Mouse (Mus musculus) heart, embryonic 11.5 days (tissue): ENCODE data around the gene Eya4. TPM values are rescaled to one million over a fixed set of nuclear protein-coding genes. Genes with fewer than 3 reads are reported as not detected.

ENCODE experiments used
- ATAC-seq: fragments of 200-750 bp; cut with Nextera tagmentation; replicated peaks from 2 replicates; pipeline ENCODE4 v1.8.0; 2017; ENCODE audit warnings: moderate library complexity; ENCODE audit not compliant: insufficient number of reproducible peaks, low FRiP score, low TSS enrichment
- H3K27ac ChIP-seq: fragments of 300-500 bp; sonication (generic); 2 replicates; pipeline ENCODE4 v1.5.1; 2014; ENCODE audit warnings: mild to moderate bottlenecking, low read depth, low read length
- H3K27me3 ChIP-seq: fragments of 300-500 bp; sonication (generic); 2 replicates; pipeline ENCODE4 v1.6.1; 2014; ENCODE audit warnings: mild to moderate bottlenecking, low read length, mixed read lengths; ENCODE audit not compliant: control insufficient read depth, insufficient read depth
- H3K36me3 ChIP-seq: fragments of 300-500 bp; sonication (generic); 2 replicates; pipeline ENCODE4 v1.6.1; 2014; ENCODE audit warnings: mild to moderate bottlenecking, low read length, moderate library complexity, mixed read lengths; ENCODE audit not compliant: control insufficient read depth, insufficient read depth
- H3K4me1 ChIP-seq: fragments of 300-500 bp; sonication (generic); 2 replicates; pipeline ENCODE4 v1.6.1; 2014; ENCODE audit warnings: low read length; ENCODE audit not compliant: control insufficient read depth, insufficient read depth
- H3K4me2 ChIP-seq: fragments of 300-500 bp; sonication (generic); 2 replicates; pipeline ENCODE4 v1.6.1; 2014; ENCODE audit warnings: mild to moderate bottlenecking, moderate library complexity
- H3K4me3 ChIP-seq: fragments of 300-500 bp; sonication (generic); 2 replicates; pipeline ENCODE4 v1.5.1; 2014; ENCODE audit warnings: low read depth, low read length
- H3K9ac ChIP-seq: fragments of 300-500 bp; sonication (generic); 2 replicates; pipeline ENCODE4 v1.6.1; 2014; ENCODE audit warnings: mild to moderate bottlenecking, low read depth, low read length, moderate library complexity
- H3K9me3 ChIP-seq: fragments of 300-500 bp; sonication (generic); replicated peaks from 2 replicates; pipeline ENCODE4 v1.6.1; 2016; ENCODE audit warnings: low read length; ENCODE audit not compliant: control insufficient read depth
- WGBS: fragments of 180-500 bp; shearing (Covaris S2); extraction: QIAGEN DNeasy Blood & Tissue Kit; methylation state at CpG from one replicate; pipeline ENCODE4 v1.1.7; 2014; ENCODE audit not compliant: insufficient replicate concordance; 5-methylcytosine and 5-hydroxymethylcytosine counted together
- polyA plus RNA-seq: library from polyadenylated mRNA; unstranded; fragments of >200 nt; fragmentation: Nextera tagmentation; extraction: Ambion mirVana; gene quantifications from 2 replicates; pipeline ENCODE4 v1.2.1, GENCODE M21; 2014

Gene Eya4
- polyA plus RNA-seq, 1 experiment from 2014 or later, result 1.9 TPM

- H3K27ac ChIP-seq, result no peak overlapping the region
- no peaks in the 10 kb centered on the region for H3K4me1 ChIP-seq
- ATAC-seq, result no peak
- H3K4me2 ChIP-seq, result no peak overlapping the region
- H3K27me3 ChIP-seq, result no peaks in the 10 kb centered on the region
- no peaks in the 10 kb centered on the region for H3K9me3 ChIP-seq
- no peaks in the 10 kb centered on the region for H3K36me3 ChIP-seq
- 68% methylated on average over 1 of the region's 1 CpGs for WGBS
- no peak overlapping the region for H3K4me3 ChIP-seq
- no peak overlapping the region for H3K9ac ChIP-seq
These were observed 13.3 kb downstream of the Eya4 start for GRCm38 (mm10) chr10:23337250-23337649.

GRCm38 (mm10) chr10:23332768-23333167, 17.8 kb downstream of the Eya4 start:
- Histone ChIP-seq H3K9ac (no peak overlapping the region), H3K4me2 (no peak overlapping the region), H3K27ac (no peak overlapping the region), H3K4me1 (no peaks in the 10 kb centered on the region), H3K36me3 (no peaks in the 10 kb centered on the region), H3K4me3 (no peak overlapping the region), H3K9me3 (no peaks in the 10 kb centered on the region), H3K27me3 (no peaks in the 10 kb centered on the region)
- 63% methylated on average over 5 of the region's 5 CpGs for WGBS
- no peak for ATAC-seq

- H3K4me3 ChIP-seq, result no peak overlapping the region
- H3K36me3 ChIP-seq, result no peaks in the 10 kb centered on the region
- no peaks in the 10 kb centered on the region for H3K9me3 ChIP-seq
- H3K4me1 ChIP-seq, result no peaks in the 10 kb centered on the region
- H3K27me3 ChIP-seq, result no peaks in the 10 kb centered on the region
- no peak for ATAC-seq
- H3K9ac ChIP-seq, result no peak overlapping the region
- H3K4me2 ChIP-seq, result no peak overlapping the region
- 80% methylated on average over 6 of the region's 6 CpGs for WGBS
- no peak overlapping the region for H3K27ac ChIP-seq
These were observed 22.9 kb downstream of the Eya4 start for GRCm38 (mm10) chr10:23327651-23328050.

- no peak for ATAC-seq
- Histone ChIP-seq H3K4me1 (no peaks in the 10 kb centered on the region), H3K4me3 (no peak overlapping the region), H3K4me2 (no peak overlapping the region), H3K9ac (no peak overlapping the region), H3K9me3 (no peaks in the 10 kb centered on the region), H3K27me3 (no peaks in the 10 kb centered on the region), H3K27ac (no peak overlapping the region), H3K36me3 (no peaks in the 10 kb centered on the region)
- 78% methylated on average over 4 of the region's 4 CpGs for whole genome bisulfite sequencing
These were observed 28.3 kb downstream of the Eya4 start for GRCm38 (mm10) chr10:23322275-23322674.

- H3K27ac ChIP-seq, result no peak overlapping the region
- H3K9ac ChIP-seq, result no peak overlapping the region
- H3K27me3 ChIP-seq, result no peaks in the 10 kb centered on the region
- ATAC-seq, result no peak
- H3K4me2 ChIP-seq, result no peak overlapping the region
- H3K4me1 ChIP-seq, result no peaks in the 10 kb centered on the region
- 36% methylated on average over 3 of the region's 3 CpGs for WGBS
- no peaks in the 10 kb centered on the region for H3K9me3 ChIP-seq
- H3K4me3 ChIP-seq, result no peak overlapping the region
- H3K36me3 ChIP-seq, result no peaks in the 10 kb centered on the region
These were observed 55.0 kb downstream of the Eya4 start for GRCm38 (mm10) chr10:23295616-23296015.

- 81% methylated on average over 7 of the region's 7 CpGs for WGBS
- H3K36me3 ChIP-seq, result no peaks in the 10 kb centered on the region
These were observed 58.1 kb downstream of the Eya4 start for GRCm38 (mm10) chr10:23292495-23292894.

GRCm38 (mm10) chr10:23277371-23277770, 73.2 kb downstream of the Eya4 start:
- no peak overlapping the region for H3K4me3 ChIP-seq
- H3K9me3 ChIP-seq, result no peaks in the 10 kb centered on the region
- H3K4me1 ChIP-seq, result no peaks in the 10 kb centered on the region
- H3K4me2 ChIP-seq, result no peak overlapping the region
- 86% methylated on average over 3 of the region's 3 CpGs for WGBS
- no peaks in the 10 kb centered on the region for H3K27me3 ChIP-seq
- no peak overlapping the region for H3K27ac ChIP-seq
- no peak overlapping the region for H3K9ac ChIP-seq
- ATAC-seq, result no peak
- no peaks in the 10 kb centered on the region for H3K36me3 ChIP-seq

More at GRCm38 (mm10) chr10:23292495-23292894, 58.1 kb downstream of the Eya4 start:
- H3K4me3 ChIP-seq, result no peak overlapping the region
- no peaks in the 10 kb centered on the region for H3K27me3 ChIP-seq
- H3K9ac ChIP-seq, result no peak overlapping the region
- ATAC-seq, result no peak
- no peaks in the 10 kb centered on the region for H3K4me1 ChIP-seq
- H3K4me2 ChIP-seq, result no peak overlapping the region
- H3K9me3 ChIP-seq, result no peaks in the 10 kb centered on the region
- no peak overlapping the region for H3K27ac ChIP-seq

- no peaks in the 10 kb centered on the region for H3K27me3 ChIP-seq
- ATAC-seq, result no peak
- WGBS, result 73% methylated on average over 9 of the region's 9 CpGs
These were observed 79.5 kb downstream of the Eya4 start for GRCm38 (mm10) chr10:23271050-23271621.

GRCm38 (mm10) chr10:23270502-23270901, 80.1 kb downstream of the Eya4 start:
- H3K4me3 ChIP-seq, result no peak overlapping the region
- 84% methylated on average over 2 of the region's 2 CpGs for WGBS
- no peak for ATAC-seq
- H3K27ac ChIP-seq, result no peak overlapping the region
- H3K4me2 ChIP-seq, result no peak overlapping the region
- H3K27me3 ChIP-seq, result no peaks in the 10 kb centered on the region
- H3K9ac ChIP-seq, result no peak overlapping the region
- H3K4me1 ChIP-seq, result no peaks in the 10 kb centered on the region
- H3K36me3 ChIP-seq, result no peaks in the 10 kb centered on the region
- H3K9me3 ChIP-seq, result no peaks in the 10 kb centered on the region

More at GRCm38 (mm10) chr10:23271050-23271621, 79.5 kb downstream of the Eya4 start:
- H3K9ac ChIP-seq, result no peak overlapping the region
- H3K9me3 ChIP-seq, result no peaks in the 10 kb centered on the region
- no peak overlapping the region for H3K4me3 ChIP-seq
- H3K27ac ChIP-seq, result no peak overlapping the region
- H3K36me3 ChIP-seq, result no peaks in the 10 kb centered on the region
- no peak overlapping the region for H3K4me2 ChIP-seq
- no peaks in the 10 kb centered on the region for H3K4me1 ChIP-seq
